Mouse (Mus musculus): ENCODE measurements around the gene Asprv1. TPM values are rescaled to one million over a fixed set of nuclear protein-coding genes. Genes with fewer than 3 reads are reported as not detected.
A peak's percentile ranks its signal among the peaks of the same experiment; 100 is the strongest.

Gene Asprv1
- polyA plus RNA-seq, 1 experiment = not detected

- peak overlapping the region; percentile 95 for H3K27ac ChIP-seq (ENCODE audit: insufficient read depth, low read depth, low read length)
- H3K4me1 ChIP-seq (ENCODE audit: control insufficient read depth, insufficient read depth, low read length) = peaks cover 22% of the 10 kb centered on the region
- 62% methylated on average over 5 of the region's 5 CpGs for WGBS
- no peak for TF ChIP-seq CTCF (IDR thresholded peaks at IDR 0.05; ENCODE audit: insufficient read depth, low read depth, low read length)
- TF ChIP-seq POLR2A (IDR thresholded peaks at IDR 0.05; ENCODE audit: insufficient read depth, low read depth, low read length) = no peak
- no peak overlapping the region for H3K4me3 ChIP-seq (ENCODE audit: insufficient read depth, low read depth, low read length)
These were observed 41.9 kb upstream of the Asprv1 start for GRCm38 (mm10) chr6:86586070-86586469.

- H3K27ac ChIP-seq (ENCODE audit: insufficient read depth, low read depth, low read length) = no peak overlapping the region
- WGBS = 77% methylated on average over 7 of the region's 7 CpGs
- no peak for TF ChIP-seq CTCF (IDR thresholded peaks at IDR 0.05; ENCODE audit: insufficient read depth, low read depth, low read length)
- TF ChIP-seq POLR2A (IDR thresholded peaks at IDR 0.05; ENCODE audit: insufficient read depth, low read depth, low read length) = no peak
These were observed 39.5 kb upstream of the Asprv1 start for GRCm38 (mm10) chr6:86588429-86588828.

GRCm38 (mm10) chr6:86593146-86593897 is 34.6 kb upstream of the Asprv1 start:
- Histone ChIP-seq H3K4me1 (ENCODE audit: control insufficient read depth, insufficient read depth, low read length) (no peaks in the 10 kb centered on the region), H3K4me3 (ENCODE audit: insufficient read depth, low read depth, low read length) (no peak overlapping the region), H3K27ac (ENCODE audit: insufficient read depth, low read depth, low read length) (no peak overlapping the region)
- TF ChIP-seq POLR2A (IDR thresholded peaks at IDR 0.05; ENCODE audit: insufficient read depth, low read depth, low read length) (no peak), CTCF (IDR thresholded peaks at IDR 0.05; ENCODE audit: insufficient read depth, low read depth, low read length) (no peak)
- 90% methylated on average over 10 of the region's 10 CpGs for WGBS

More at GRCm38 (mm10) chr6:86588429-86588828, 39.5 kb upstream of the Asprv1 start:
- Histone ChIP-seq H3K4me3 (ENCODE audit: insufficient read depth, low read depth, low read length) (no peak overlapping the region), H3K4me1 (ENCODE audit: control insufficient read depth, insufficient read depth, low read length) (peaks cover 22% of the 10 kb centered on the region)

- TF ChIP-seq CTCF (IDR thresholded peaks at IDR 0.05; ENCODE audit: insufficient read depth, low read depth, low read length) = no peak
- no peak overlapping the region for H3K4me3 ChIP-seq (ENCODE audit: insufficient read depth, low read depth, low read length)
- 31% methylated on average over 9 of the region's 9 CpGs for WGBS
- H3K4me1 ChIP-seq (ENCODE audit: control insufficient read depth, insufficient read depth, low read length) = no peaks in the 10 kb centered on the region; the same call in 1 of the 2 replicates
- no peak overlapping the region for H3K27ac ChIP-seq (ENCODE audit: insufficient read depth, low read depth, low read length)
These were observed 33.3 kb upstream of the Asprv1 start for GRCm38 (mm10) chr6:86594636-86595035.

GRCm38 (mm10) chr6:86595865-86596440 is 32.0 kb upstream of the Asprv1 start:
- no peak overlapping the region for H3K27ac ChIP-seq (ENCODE audit: insufficient read depth, low read depth, low read length)
- no peaks in the 10 kb centered on the region; the same call in 1 of the 2 replicates for H3K4me1 ChIP-seq (ENCODE audit: control insufficient read depth, insufficient read depth, low read length)
- H3K4me3 ChIP-seq (ENCODE audit: insufficient read depth, low read depth, low read length) = no peak overlapping the region
- TF ChIP-seq CTCF (IDR thresholded peaks at IDR 0.05; ENCODE audit: insufficient read depth, low read depth, low read length) (no peak), POLR2A (IDR thresholded peaks at IDR 0.05; ENCODE audit: insufficient read depth, low read depth, low read length) (no peak)
- WGBS = 91% methylated on average over 17 of the region's 17 CpGs

GRCm38 (mm10) chr6:86598742-86599193 is 29.2 kb upstream of the Asprv1 start:
- Histone ChIP-seq H3K27ac (ENCODE audit: insufficient read depth, low read depth, low read length) (no peak overlapping the region), H3K4me1 (ENCODE audit: control insufficient read depth, insufficient read depth, low read length) (no peaks in the 10 kb centered on the region; the same call in 1 of the 2 replicates), H3K4me3 (ENCODE audit: insufficient read depth, low read depth, low read length) (no peak overlapping the region)
- WGBS = 83% methylated on average over 5 of the region's 5 CpGs
- TF ChIP-seq POLR2A (IDR thresholded peaks at IDR 0.05; ENCODE audit: insufficient read depth, low read depth, low read length) (no peak), CTCF (IDR thresholded peaks at IDR 0.05; ENCODE audit: insufficient read depth, low read depth, low read length) (no peak)

- H3K4me3 ChIP-seq (ENCODE audit: insufficient read depth, low read depth, low read length) = no peak overlapping the region
- no peaks in the 10 kb centered on the region; the same call in 1 of the 2 replicates for H3K4me1 ChIP-seq (ENCODE audit: control insufficient read depth, insufficient read depth, low read length)
- H3K27ac ChIP-seq (ENCODE audit: insufficient read depth, low read depth, low read length) = no peak overlapping the region
- TF ChIP-seq CTCF (IDR thresholded peaks at IDR 0.05; ENCODE audit: insufficient read depth, low read depth, low read length) (peak; percentile 46; the same call in 1 of the 2 replicates), POLR2A (IDR thresholded peaks at IDR 0.05; ENCODE audit: insufficient read depth, low read depth, low read length) (no peak)
- 22% methylated on average over 4 of the region's 4 CpGs for WGBS
These were observed 28.8 kb upstream of the Asprv1 start for GRCm38 (mm10) chr6:86599197-86599596.

- TF ChIP-seq CTCF (IDR thresholded peaks at IDR 0.05; ENCODE audit: insufficient read depth, low read depth, low read length) (no peak), POLR2A (IDR thresholded peaks at IDR 0.05; ENCODE audit: insufficient read depth, low read depth, low read length) (no peak)
- WGBS = 30% methylated on average over 6 of the region's 6 CpGs
- no peak overlapping the region for H3K27ac ChIP-seq (ENCODE audit: insufficient read depth, low read depth, low read length)
- H3K4me3 ChIP-seq (ENCODE audit: insufficient read depth, low read depth, low read length) = no peak overlapping the region
- H3K4me1 ChIP-seq (ENCODE audit: control insufficient read depth, insufficient read depth, low read length) = no peaks in the 10 kb centered on the region; the same call in 1 of the 2 replicates
These were observed 28.0 kb upstream of the Asprv1 start for GRCm38 (mm10) chr6:86599951-86600414.

- 57% methylated on average over 7 of the region's 7 CpGs for WGBS
- peaks cover 3% of the 10 kb centered on the region; the same call in 1 of the 2 replicates for H3K4me1 ChIP-seq (ENCODE audit: control insufficient read depth, insufficient read depth, low read length)
- no peak overlapping the region for H3K4me3 ChIP-seq (ENCODE audit: insufficient read depth, low read depth, low read length)
- no peak overlapping the region for H3K27ac ChIP-seq (ENCODE audit: insufficient read depth, low read depth, low read length)
- no peak for TF ChIP-seq POLR2A (IDR thresholded peaks at IDR 0.05; ENCODE audit: insufficient read depth, low read depth, low read length)
These were observed 22.7 kb upstream of the Asprv1 start for GRCm38 (mm10) chr6:86605260-86605659.
